Mouse (Mus musculus) splenic B cell, adult 2 months (primary cell): ENCODE data around the gene Gm11172.
A peak's percentile ranks its signal among the peaks of the same experiment; 100 is the strongest.
"Not testable (repeated sequence)": the region's sequence is repeated elsewhere in the genome, so short reads cannot be mapped to it uniquely, and the experiment has no call there.

Source experiments
- DNase-seq: peaks from one replicate; pipeline ENCODE4 v3.0.0-alpha.2; 2011; ENCODE audit warnings: low read depth, low spot score
- H3K27me3 ChIP-seq: 2 replicates; pipeline ENCODE4 v1.6.1; 2012; ENCODE audit warnings: mild to moderate bottlenecking, low read length, moderate library complexity, mixed read lengths; ENCODE audit not compliant: control insufficient read depth, poor library complexity, insufficient read depth, severe bottlenecking
- H3K36me3 ChIP-seq: 2 replicates; pipeline ENCODE4 v1.6.1; 2012; ENCODE audit warnings: mild to moderate bottlenecking, low read length, moderate library complexity, mixed read lengths; ENCODE audit not compliant: control insufficient read depth, poor library complexity, insufficient read depth, severe bottlenecking

Gm11172 gene

DNA sequence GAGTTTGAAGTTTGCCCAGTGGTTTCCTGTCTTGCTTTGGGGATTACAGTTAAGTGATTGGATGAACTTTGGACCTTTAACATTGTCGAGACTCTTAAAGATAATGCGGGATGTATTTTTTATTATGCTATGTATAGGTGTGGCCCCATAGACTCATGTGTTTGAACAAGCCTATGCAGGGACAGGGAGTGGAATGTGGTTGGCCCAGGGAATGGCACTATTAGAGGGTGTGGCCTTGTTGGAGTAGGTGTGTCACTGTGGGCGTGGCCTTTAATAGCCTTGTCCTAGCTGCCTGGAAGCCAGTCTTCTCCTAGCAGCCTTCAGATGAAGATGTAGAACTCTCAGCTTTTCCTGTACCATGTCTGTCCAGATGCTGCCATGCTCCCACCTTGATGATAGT lies 10.3 kb upstream of the Gm11172 start:
- not testable (repeated sequence) for H3K36me3 ChIP-seq, DNase-seq, H3K27me3 ChIP-seq

DNA sequence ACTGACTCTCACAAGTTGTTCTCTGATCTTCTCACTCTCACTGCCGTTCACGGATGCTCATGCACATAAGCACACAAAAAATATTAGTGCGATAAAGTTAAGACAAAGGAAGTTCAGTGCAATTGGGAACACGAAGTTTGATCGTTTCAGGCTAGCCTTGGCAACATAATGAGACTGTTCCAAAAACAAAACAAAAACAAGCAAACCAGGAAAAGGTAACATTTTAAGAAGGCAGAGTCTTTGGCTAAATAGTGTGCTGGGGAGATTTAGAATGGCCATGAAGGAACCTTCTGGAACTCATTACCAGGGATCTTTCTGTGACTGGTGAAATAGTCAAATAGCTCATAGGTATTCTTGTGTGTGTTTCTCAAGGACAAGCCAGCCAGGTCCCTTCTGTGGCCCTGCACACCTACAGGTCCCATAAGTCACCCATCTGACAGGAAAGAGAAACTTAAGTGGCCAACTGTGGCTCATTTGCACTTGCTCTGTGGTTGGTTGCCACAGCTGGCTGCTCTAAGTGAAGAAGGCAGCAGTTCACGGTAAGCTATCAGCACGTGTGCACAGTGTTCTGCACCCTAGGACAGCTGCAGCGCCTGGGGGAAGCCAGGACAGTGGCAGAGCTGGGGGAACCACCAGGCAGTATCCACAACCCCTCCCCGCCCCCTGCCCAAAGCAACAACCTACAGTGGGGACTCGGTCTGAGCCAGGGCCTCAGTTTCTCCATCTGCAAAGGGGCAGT lies 6.8 kb upstream of the Gm11172 start, which contains the start of gene Prm1:
Gene Prm1 (minus strand): TSS at position 51 of the 739 bp plus-strand sequence.
- peak; percentile 61 for DNase-seq
- Histone ChIP-seq H3K36me3 (no peaks in the 10 kb centered on the region), H3K27me3 (no peaks in the 10 kb centered on the region)

DNA sequence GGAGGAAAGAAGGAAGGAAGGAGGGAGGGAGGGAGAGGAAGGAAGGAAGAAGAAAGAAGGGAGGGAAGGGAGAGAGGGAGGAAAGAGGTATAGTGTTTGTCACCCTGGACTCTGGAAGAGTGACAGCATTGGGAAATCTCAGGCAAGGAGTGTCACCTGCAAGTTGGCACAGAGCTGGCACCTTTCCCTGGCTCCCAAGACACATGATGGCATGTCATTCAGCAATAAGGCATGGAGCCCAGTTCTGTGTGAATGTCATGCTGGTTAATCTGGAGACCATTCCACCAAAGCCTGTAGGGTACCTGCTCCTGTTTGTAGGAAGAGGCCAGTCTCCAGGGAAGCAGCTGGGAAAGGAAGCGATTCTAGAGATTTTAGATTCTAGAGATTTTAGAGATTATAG lies 2.3 kb upstream of the Gm11172 start:
- no peaks in the 10 kb centered on the region for H3K36me3 ChIP-seq
- no peak for DNase-seq

DNA sequence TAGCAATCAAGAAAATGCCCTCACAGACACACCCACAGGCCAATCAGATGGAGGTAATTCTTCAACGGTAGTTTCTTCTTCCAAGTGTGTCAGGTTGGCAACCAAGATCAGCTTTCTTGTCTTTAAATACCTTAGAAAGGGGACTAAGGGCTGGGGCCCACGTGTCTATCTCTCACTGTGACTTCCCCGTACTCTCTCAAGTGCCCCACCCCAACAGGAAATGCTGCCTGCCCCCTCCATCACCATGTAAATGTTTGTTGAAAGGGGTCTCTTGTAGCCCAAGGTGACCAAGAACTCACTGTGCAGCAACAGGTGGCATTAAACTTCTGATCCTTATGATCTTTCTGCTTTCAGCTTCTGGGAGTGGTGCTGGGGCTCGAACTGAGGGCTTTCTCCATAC lies 1.0 kb downstream of the Gm11172 start:
- no peak for DNase-seq
- H3K36me3 ChIP-seq: no peaks in the 10 kb centered on the region
- no peaks in the 10 kb centered on the region for H3K27me3 ChIP-seq

More for the DNA sequence above, 2.3 kb upstream of the Gm11172 start:
- H3K27me3 ChIP-seq: no peaks in the 10 kb centered on the region

DNA sequence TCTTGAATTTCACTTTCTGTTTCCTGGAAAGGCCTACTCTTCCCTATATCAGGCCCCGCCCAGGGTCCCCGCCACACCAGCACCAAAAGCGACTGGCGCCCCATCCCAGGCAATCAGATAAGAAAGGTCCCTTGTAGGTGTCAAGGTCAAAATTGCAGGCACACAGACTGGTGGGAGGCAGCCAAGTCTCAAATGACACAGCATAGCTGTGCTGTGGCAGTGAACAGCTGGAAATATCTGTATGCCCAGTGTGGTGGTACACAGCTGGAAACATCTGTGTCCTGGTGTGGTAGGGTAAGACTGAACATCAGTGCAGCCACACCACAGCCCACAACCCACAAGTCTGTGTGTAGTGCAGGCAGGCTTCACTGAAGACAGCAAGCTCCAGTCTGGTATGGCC lies 2.1 kb downstream of the Gm11172 start:
- Histone ChIP-seq H3K27me3 (no peaks in the 10 kb centered on the region), H3K36me3 (no peaks in the 10 kb centered on the region)
- DNase-seq: no peak

DNA sequence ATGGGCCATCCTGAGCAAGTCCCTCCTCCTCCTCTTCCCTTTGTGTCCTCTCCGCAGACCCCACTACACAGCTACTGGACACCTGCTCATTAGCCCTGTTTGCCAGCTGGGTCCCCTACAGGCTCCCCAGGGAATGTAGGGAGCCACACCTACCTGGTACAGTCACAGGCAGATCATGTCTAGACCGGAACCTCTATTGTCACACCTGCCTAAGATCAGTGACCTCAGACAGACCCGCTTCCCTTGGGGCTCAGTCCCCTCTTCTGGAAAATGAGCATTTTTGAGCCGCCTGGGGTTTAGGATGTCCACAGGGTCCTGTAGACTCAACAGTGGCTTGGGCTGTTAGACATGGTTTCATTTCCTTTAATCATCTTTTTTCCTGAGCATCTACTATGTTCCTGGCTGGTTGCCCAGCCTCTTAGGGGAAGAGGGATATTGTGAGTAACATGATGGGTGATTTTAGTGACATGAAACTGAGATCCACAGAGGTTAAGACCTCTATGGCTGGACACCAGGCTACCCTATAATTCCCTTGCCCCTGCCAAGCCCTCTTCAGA lies 5.9 kb downstream of the Gm11172 start:
- Histone ChIP-seq H3K36me3 (no peaks in the 10 kb centered on the region), H3K27me3 (no peaks in the 10 kb centered on the region)
- DNase-seq: peak; percentile 60

DNA sequence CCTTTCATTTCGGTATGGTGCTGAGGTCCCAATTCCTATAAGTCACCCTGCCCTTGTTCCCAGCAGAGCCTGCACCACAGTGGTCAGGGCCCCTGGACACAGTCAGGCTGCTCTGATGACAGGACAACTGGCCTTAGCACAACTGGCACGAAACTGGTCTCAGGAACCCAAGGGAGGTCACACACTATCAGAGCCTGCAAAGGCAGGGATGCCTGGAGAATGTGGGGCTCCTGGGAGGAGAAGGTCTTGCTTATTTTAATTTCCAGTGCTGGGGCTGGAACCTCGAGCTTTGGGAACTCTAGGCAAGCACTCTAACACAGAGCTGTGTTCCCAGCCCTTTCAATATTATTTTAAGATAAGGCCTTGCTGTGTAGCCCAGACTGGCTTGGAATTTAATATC lies 7.3 kb downstream of the Gm11172 start:
- DNase-seq: no peak
- Histone ChIP-seq H3K36me3 (no peaks in the 10 kb centered on the region), H3K27me3 (no peaks in the 10 kb centered on the region)

DNA sequence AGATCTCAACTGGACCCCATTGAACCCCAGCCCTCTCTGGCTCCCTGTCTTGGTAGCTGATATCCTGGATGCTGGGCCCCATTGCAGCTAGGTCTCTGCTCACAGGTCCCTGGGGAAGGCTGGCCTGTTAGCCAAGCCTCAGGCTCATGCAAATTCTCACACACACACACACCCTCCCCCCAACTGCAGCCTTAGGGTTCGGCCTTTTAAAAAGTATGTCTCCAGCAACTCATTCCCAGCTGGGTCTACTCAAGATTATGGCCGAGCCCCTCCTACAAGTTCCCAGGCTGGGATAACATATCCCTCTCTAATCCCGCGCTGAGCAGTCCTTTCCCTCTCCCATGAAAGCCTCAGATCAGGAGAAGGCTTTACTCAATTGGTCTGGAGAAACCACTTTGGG lies 8.7 kb downstream of the Gm11172 start:
- peak; percentile 41 for DNase-seq
- Histone ChIP-seq H3K27me3 (no peaks in the 10 kb centered on the region), H3K36me3 (no peaks in the 10 kb centered on the region)

DNA sequence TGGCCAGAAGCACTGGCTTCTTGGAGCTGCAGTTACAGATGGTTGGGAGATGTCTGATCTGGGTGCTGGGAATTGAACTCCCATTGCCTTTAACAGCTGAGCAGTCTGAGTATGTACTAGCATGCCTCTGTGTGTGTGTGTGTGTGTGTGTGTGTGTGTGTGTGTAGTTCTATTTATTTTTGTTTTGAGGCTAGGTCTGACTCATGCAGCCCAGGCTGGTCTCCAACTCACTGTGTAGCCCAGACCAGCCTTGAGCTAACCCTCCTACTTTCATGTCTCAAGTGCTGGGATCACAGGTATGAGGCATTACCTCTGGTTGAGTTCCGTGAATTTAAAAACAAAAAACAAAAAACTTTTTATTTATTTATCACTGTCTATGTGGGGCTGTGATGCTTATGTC lies 11.8 kb downstream of the Gm11172 start:
- no peaks in the 10 kb centered on the region for H3K36me3 ChIP-seq
- no peaks in the 10 kb centered on the region for H3K27me3 ChIP-seq
- DNase-seq: no peak

DNA sequence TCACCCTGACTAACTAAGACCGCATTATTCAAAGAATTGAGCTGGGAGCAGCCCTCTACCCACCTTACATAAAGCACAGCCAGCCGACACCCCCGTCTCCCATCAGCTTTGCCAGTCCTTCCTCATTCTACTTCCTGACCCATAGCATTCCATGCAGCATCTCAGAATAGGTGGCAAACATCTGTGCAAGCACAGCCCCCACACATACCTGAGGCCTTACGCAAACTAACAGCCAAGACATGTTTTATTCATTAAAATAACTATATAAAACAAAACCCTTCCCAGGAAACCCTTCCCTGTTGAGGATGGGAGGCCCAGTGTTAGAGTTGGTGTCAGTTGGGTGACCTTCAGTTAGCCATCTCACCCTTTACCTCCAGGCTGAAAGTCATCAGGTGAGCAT lies 13.1 kb downstream of the Gm11172 start:
- no peak for DNase-seq
- Histone ChIP-seq H3K27me3 (no peaks in the 10 kb centered on the region), H3K36me3 (no peaks in the 10 kb centered on the region)

DNA sequence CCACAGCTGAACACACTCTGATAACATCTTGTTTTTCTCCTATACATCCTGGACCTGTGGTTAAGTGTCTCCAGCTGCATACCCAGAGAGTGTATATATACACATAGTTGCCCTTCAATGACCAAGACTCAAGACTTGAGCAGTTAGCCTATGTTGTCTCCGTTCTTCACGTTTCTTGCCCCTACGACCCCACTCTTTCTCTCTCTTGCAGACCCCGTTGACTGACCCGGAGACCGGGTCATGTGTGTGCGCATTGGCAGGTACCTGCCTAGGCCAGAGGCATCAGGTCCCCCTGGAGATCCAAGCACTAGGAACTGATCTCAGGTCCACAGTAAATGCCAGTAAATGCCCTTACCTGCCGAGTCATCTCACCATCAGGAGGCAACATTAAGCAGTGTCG lies 14.6 kb downstream of the Gm11172 start:
- no peaks in the 10 kb centered on the region for H3K27me3 ChIP-seq
- H3K36me3 ChIP-seq: no peaks in the 10 kb centered on the region
- no peak for DNase-seq

DNA sequence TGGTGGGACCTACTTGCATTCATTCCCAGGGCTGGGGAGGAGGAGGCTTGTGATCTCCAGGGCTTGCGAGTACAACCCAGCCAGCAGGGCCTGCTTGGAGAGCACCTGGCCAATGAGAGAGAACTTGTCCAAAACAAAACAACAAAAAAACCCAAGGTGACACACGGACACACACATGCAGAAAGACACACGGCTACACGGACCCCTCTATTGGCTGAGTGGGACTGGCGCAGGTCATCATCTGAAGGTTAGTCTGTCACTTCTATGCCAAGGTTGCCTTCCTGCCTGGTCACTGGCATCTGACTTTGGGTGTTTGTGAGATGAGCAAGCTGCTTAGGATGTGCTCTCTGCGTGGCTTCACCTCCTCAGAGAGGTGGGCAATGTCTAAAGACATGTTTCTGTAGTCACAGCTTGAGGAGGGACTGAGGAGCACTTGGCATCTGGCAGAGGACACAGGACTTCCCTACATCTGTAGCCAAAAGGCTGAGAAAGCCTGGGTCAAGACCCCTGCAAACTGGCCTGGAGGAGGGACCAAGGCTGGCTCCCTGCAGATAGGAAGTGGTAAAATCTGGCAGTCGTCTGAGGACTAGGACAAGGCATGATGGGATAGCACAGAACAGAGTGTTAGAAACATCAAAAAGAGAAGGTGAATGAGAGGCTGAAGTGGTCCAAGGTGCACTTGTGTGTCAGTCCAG lies 15.2 kb downstream of the Gm11172 start:
- no peaks in the 10 kb centered on the region for H3K27me3 ChIP-seq
- H3K36me3 ChIP-seq: no peaks in the 10 kb centered on the region
- no peak for DNase-seq

DNA sequence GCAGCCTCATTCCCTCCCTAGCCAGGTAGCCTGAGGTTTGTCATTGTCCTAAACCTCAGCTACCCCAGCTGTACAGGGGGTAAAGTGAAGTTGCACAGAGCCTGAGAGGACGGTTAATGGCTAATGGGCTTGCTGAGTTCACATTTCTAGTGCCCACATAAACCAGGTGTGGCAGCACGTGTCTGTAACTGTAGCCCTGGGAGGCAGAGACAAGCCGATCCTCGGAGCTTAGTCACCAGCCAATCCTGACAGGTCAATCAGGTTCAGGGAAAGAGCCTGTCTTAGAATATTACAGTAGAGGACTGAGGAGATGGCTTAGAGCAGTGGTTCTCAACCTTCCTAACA lies 15.7 kb downstream of the Gm11172 start:
- no peak for DNase-seq
- Histone ChIP-seq H3K36me3 (no peaks in the 10 kb centered on the region), H3K27me3 (no peaks in the 10 kb centered on the region)

DNA sequence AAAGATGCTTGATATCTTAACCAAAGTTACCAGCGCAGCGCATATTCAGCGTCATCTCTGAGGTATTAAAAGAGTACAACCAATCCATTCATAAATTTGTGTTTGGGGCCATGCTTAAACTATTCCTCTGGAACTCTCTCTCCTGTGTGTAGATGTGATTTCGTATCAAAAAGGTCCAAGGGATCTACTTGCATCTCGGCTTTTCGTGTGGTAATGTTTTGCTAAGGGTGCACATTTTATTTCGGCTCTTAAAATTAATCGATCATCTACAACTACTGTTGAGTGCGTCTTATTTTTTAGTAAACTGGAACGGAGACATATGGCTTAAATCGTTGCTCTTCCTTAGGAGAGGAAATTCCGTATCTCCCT lies 21.8 kb downstream of the Gm11172 start:
- no peaks in the 10 kb centered on the region for H3K27me3 ChIP-seq
- no peaks in the 10 kb centered on the region for H3K36me3 ChIP-seq
- DNase-seq: no peak

DNA sequence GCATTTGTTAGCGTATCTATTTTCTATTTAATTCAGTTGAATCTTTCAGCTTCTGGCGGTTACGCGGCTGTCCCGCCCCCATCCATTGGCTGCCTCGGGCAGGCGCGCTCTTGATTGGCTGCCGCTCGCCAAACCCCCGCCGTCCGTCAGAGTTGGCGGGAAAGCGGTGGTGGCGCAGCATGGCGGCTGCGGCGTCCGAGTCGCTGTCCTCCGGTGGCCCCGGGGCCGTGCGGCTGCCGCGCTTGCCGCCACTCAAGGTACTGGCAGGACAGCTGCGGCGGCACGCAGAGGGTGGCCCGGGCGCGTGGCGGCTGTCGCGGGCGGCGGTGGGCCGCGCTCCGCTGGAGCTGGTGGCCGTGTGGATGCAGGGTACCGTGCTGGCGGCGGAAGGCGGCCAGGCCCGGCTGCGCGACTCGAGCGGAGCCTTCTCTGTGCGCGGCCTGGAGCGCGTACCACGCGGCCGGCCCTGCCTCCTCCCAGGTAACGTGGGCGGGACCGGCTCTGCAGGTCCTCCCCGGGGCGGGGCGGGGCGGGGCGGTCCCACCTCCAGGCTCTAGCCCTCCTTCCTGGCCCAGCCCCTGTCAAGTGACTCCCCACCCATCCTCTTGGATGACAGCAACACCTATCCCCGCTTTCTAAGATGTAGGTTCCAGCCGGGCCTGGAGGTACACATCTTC lies 22.3 kb downstream of the Gm11172 start, which contains the start of gene Rmi2:
Gene Rmi2 (plus strand): TSS at position 149 of the 677 bp plus-strand sequence.
- H3K27me3 ChIP-seq: no peaks in the 10 kb centered on the region
- DNase-seq: peak; percentile 85
- no peaks in the 10 kb centered on the region for H3K36me3 ChIP-seq
